13 mouse cellular contexts compared by ENCODE assay signal in the genomic region with DNA sequence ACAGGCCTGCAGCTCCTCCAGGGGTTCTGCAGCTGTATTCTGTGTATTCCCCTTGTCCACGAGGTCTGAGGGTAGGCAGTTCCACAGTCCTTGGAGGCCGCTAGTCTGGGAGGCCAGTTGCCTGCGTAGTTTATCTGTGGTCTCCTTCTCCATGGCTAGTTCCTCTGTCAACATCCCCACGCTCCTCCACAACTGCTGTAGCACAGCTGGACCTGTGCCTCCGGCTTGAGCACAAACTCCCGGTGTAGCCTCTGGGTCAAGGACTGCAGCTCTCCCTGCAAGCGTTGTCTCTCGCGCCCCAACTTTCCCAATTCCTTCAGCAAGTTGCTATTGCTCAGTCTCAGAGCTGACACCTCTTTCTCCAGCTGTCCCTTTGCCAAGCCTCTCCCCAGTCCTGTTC. TPM values are rescaled to one million over a fixed set of nuclear protein-coding genes. Genes with fewer than 3 reads are reported as not detected.
"Had no signal": no experiment of that assay in that cellular context is flagged by ENCODE, and none has a peak within 500 bp of the region (broad histone marks: within the 10 kb centered on the region; RNA-seq: fewer than 3 reads in every experiment).

No protein-coding gene starts in this region.

- H3K27ac ChIP-seq: limb, embryonic 13.5 days; liver, embryonic 14.5 days; midbrain, embryonic 12.5 days; neural tube, embryonic 13.5 days had no signal

- DNase-seq: kidney, postnatal 10 days; left cerebral cortex, postnatal 4 days; lung, adult 2 months; retina, postnatal 1 day; right cerebral cortex, postnatal 4 days; spleen, adult 18-20 months; thymus, postnatal 36 days had no signal

- ATAC-seq: midbrain, embryonic 16.5 days had no signal

- H3K27me3 ChIP-seq: limb, embryonic 13.5 days; midbrain, embryonic 12.5 days; neural tube, embryonic 13.5 days had no signal

- H3K4me1 ChIP-seq: limb, embryonic 13.5 days; midbrain, embryonic 12.5 days; neural tube, embryonic 13.5 days had no signal

- H3K36me3 ChIP-seq: limb, embryonic 13.5 days; midbrain, embryonic 12.5 days; neural tube, embryonic 13.5 days had no signal

- H3K9ac ChIP-seq: limb, embryonic 13.5 days; liver, embryonic 14.5 days; midbrain, embryonic 12.5 days; neural tube, embryonic 13.5 days had no signal

- H3K9me3 ChIP-seq: limb, embryonic 13.5 days; midbrain, embryonic 12.5 days; neural tube, embryonic 13.5 days had no signal

- H3K4me3 ChIP-seq: limb, embryonic 13.5 days; midbrain, embryonic 12.5 days; neural tube, embryonic 13.5 days had no signal

- H3K4me2 ChIP-seq: limb, embryonic 13.5 days; midbrain, embryonic 12.5 days; neural tube, embryonic 13.5 days had no signal

RNA-seq across cellular contexts. Expression of a gene that starts 18.8 kb away (rescaled TPM):
- total RNA-seq: megakaryocyte-erythroid progenitor cell, adult 5-6 weeks had no signal
